Mouse (Mus musculus): Measurements from ENCODE around the gene Plagl1.
"Not testable (repeated sequence)": the region's sequence is repeated elsewhere in the genome, so short reads cannot be mapped to it uniquely, and the experiment has no call there.

DNA sequence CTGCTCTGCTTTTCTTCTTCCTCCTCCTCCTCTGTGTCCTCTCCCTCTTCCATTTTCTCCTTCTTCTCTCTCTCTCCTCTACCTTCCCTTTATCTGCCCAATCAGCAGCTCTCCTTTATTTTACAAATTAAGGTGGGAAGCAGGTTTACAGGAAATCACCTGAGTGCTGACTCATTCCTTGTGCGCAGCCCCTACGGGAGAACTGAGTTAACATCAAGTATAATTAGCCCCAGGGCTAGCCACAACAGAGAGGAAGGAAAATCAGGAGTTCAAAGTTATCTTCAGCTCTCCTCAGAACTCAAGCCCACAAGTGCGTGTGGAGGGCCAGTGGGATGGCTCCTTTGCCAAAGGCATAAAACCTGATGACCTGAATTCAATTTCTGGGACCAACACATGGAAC lies 36.3 kb upstream of the Plagl1 start:
- not testable (repeated sequence) for TF ChIP-seq CTCF (IDR thresholded peaks at IDR 0.05 in 2 of 3, conservative IDR thresholded peaks at IDR 0.05 in 1 of 3; ENCODE audit: control insufficient read depth in 1 of 3, insufficient read depth in 1 of 3, low read depth in 2 of 3, low read length in 3 of 3, poor library complexity in 1 of 3, severe bottlenecking in 1 of 3); GATA1 (IDR thresholded peaks at IDR 0.05; ENCODE audit: low read depth, low read length); POLR2A (IDR thresholded peaks at IDR 0.05; ENCODE audit: control insufficient read depth in 1 of 2, insufficient read depth in 1 of 2, low read depth in 1 of 2, low read length in 2 of 2, poor library complexity in 1 of 2); USF1 (IDR thresholded peaks at IDR 0.05; ENCODE audit: low read depth, low read length); MAX (IDR thresholded peaks at IDR 0.05; ENCODE audit: low read length); UBTF (IDR thresholded peaks at IDR 0.05; ENCODE audit: borderline replicate concordance, insufficient read depth, low read depth, low read length)
